Mouse (Mus musculus) frontal cortex, postnatal 10 days (tissue): ENCODE results near the gene Nudt4.
"Not testable (repeated sequence)": the region's sequence is repeated elsewhere in the genome, so short reads cannot be mapped to it uniquely, and the experiment has no call there.

Source experiments
- DNase-seq, 2 experiments: peaks; one replicate each; pipeline ENCODE4 v3.0.0; 2022; ENCODE audit warnings: low spot score in 2 of 2, mixed read lengths in 1 of 2

Gene Nudt4

GRCm38 (mm10) chr10:95567550-95567949 lies 3.6 kb upstream of the Nudt4 start:
- DNase-seq = no peak

- no peak for DNase-seq
These were observed 2.8 kb upstream of the Nudt4 start for GRCm38 (mm10) chr10:95566786-95567185.

- no peak for DNase-seq
These were observed 1.4 kb upstream of the Nudt4 start for GRCm38 (mm10) chr10:95565156-95565854.

- DNase-seq = peak in 1 of 2 experiments; percentile 49
These were observed 796 bp downstream of the Nudt4 start for GRCm38 (mm10) chr10:95562859-95563841.

DNA sequence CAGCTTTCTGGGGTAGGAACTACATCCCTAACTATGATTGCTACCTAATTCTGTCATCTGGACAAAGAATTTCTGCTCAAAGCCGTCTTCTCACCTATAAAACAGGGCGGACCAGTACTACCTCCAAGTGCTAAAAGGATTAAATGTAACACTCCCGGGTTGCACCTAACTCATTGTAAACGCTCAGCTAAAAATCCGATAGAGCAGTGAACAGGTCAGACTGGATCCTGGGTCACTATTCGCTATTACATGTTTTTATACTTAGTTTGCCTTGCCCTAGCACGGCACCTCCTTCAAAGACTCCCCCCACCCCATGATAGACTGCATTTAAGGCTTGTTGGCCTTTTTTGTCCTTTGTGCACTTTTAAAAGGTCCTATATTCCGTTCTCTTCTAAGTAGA lies 1.6 kb downstream of the Nudt4 start:
- no peak for DNase-seq

- no peak for DNase-seq
These were observed 2.3 kb downstream of the Nudt4 start for GRCm38 (mm10) chr10:95561616-95562015.

GRCm38 (mm10) chr10:95560394-95560983 lies 3.5 kb downstream of the Nudt4 start:
- DNase-seq = no peak

DNA sequence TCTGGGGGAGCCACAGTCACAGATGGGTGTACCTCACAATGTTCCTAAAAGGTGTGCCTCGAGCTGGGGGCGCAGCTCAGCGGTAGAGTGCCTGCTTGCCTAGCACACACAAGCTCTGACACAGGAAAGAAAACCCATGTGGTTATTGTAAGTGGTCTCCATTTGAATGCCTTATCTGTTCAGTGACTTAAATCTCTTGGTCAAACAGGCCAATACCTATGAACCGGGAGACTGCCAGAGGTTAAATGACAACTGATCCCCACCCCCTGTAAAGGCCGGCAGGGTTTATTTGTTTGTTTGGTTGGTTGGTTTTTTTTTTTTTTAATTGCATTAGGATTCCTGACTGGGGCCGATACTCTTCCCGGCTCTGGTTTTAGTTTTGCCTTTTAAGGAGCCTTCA lies 4.5 kb downstream of the Nudt4 start:
- no peak for DNase-seq

- DNase-seq = no peak
These were observed 6.6 kb downstream of the Nudt4 start for GRCm38 (mm10) chr10:95557337-95557828.

DNA sequence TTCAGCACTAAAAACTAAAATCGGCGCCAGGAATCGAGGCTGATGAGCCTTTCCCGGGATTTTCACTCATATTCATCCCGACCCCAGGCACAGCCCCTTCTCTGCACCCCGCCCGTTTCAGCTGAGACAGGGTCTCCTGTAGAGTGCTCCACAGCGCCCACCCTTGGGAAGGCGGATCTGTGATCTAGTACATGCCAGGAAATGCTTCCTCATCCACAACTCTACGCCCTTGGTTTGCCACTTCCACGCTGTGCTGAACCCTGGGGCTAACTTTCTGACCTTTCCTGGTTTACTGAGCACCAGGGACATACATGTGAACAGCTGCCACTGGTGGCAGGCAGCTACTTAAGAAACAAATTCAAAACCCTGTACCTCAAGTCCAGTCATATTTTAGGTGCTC lies 8.1 kb downstream of the Nudt4 start:
- no peak for DNase-seq

DNA sequence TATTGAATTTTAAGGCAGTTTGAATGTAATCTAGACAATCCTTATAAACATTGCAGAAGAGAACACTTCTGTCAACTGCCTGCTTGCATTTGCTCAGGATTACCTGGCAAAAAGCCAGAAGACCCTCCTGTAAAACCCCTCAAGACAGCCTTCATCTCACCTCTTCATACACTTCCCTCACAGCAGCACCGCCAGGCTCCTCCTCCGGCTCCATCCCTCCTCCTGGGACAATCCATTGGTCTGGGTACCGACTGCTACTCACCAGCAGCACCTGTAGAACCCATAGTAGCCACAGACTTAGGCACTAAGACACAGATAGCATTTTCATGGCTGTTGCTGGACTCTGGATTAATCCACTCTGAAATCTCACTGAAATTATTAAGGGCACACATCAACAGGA lies 11.6 kb downstream of the Nudt4 start:
- no peak for DNase-seq

DNA sequence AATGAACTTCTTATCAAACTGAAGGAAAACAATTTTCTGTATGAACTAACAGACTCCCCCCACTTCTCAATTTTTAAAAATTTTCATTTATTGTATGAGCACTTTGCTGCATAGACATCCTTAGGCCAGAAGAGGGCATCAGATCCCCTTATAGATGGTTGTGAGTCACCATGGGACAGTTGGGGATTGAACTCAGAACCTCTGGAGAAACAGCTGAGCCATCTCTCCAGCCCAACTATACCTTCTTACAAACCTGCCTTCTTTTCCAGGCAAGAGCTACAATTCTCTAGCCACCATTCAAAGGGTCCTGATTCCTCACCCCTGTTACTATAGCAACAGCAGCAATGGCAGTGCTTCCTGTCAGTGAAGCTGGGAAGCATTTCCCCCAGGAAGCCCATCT lies 12.2 kb downstream of the Nudt4 start:
- DNase-seq = no peak

GRCm38 (mm10) chr10:95550506-95550905 lies 13.4 kb downstream of the Nudt4 start:
- DNase-seq = no peak

DNA sequence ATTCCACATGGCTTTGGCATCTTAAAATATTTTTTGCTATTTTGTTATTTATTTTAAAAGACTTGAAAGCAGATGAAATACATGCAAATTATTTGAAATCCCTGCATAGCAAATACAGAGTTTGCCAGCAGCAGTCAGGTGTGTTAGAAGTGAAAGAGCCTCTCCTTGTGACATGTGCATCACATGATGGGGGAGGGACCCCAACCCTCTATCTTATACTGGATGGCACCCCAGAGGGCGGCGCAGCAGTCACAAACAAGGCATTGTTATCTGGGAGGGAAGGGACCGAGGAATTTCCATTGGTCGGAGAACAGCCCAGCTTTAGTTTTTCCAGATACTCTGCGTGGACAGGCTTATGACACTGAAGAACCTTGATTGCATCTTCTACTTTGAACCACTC lies 14.9 kb downstream of the Nudt4 start:
- DNase-seq = not testable (repeated sequence)

GRCm38 (mm10) chr10:95548154-95548826 lies 15.7 kb downstream of the Nudt4 start:
- DNase-seq = no peak

DNA sequence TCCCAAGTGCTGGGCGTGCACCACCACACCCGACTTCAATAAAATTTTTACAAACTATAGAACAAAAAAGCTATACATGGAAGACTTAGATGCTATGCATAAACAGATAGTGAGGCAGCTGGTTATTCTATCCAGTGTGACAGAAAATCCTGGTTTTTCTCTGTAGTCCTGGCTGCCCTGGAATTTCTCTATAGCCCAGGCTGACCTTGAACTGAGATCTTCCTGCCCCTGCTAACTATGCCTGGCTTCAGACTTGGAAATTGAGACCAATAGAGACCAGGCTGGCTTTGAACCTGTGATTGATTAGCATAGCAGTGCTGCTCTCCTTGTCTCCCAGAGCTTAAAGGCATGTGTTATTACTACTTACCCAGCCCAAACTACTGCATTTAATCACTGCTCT lies 17.8 kb downstream of the Nudt4 start:
- no peak for DNase-seq

GRCm38 (mm10) chr10:95545051-95545450 lies 18.9 kb downstream of the Nudt4 start:
- DNase-seq = no peak

DNA sequence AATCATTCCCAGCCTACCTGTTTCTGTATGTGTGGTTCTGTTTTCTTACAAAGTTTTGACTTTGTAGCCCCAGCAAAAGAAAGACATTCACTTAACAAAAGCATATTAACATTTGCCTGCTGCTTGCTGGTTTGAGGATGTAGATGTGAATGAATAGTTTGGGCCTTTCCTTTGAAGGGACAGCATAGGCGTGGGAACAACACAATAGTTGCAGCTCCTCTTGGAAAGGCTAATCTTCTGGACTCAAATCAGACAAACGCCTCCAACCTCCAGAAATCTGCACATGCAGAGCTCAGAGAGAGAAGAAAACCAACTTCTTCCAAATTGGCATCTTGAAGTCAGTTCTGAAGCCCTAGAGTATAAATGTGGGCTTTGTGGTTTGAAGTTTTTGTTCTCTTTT lies 19.3 kb downstream of the Nudt4 start:
- no peak for DNase-seq

DNA sequence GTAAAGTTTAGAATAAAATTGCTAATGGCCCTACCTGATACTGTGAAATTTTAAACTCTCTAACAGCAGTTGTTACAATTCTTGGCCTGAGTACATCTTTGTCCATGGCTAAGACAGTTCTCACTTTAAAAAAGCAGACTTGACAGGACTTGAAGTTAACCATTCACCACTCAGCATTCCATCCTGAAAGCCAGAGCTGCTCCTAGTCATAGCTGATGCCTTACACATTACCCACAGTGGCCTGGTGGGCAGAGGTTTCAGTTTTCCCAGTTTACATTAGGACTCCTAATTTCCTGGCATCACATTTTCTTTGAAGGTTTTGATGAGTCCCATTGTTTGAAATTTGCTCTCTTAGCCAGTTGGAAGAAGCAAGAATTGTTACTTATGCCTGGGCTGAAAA lies 19.9 kb downstream of the Nudt4 start:
- DNase-seq = no peak

DNA sequence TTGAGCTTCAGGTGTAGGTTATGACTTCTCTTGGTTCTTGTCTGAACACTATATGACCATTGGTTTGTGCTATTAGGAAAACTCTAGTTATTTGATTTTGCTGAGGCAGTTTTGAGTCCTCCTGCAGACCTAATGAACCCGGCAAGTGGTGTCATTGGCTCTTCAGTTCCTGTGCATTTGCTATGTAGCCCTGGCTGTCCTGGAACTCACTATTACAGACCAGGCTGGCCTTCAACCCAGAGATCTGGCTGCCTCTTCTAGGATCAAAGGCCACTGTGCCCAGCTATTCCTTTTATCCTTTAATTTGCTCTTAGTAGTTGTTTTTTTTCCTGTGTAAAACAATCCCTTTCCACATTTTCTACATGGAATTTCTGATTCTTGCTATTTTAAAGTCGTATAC lies 20.6 kb downstream of the Nudt4 start:
- no peak for DNase-seq

DNA sequence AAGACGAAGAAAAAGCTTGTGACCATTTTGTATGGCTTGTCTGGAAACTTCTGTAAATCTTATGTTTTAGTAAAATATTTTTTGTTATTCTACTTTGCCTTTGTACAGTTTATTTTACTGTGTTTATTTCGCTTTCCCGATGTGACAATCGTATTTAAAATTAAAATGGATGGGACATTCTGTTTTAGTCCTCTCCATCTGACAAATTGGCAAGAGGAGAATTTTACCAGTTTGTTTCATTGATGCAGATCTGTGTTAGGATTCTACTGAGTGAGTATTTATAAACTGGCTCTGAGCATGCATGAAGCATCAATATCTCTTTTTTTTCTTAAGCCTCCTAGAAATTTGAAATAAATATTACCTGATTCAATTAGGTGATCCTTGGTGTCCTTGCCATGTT lies 21.0 kb downstream of the Nudt4 start:
- DNase-seq = no peak

- DNase-seq = no peak
These were observed 24.1 kb downstream of the Nudt4 start for GRCm38 (mm10) chr10:95539841-95540240.
